Mouse (Mus musculus) cerebellum, adult 2 months (tissue): ENCODE data around the gene Colgalt2.

Experiments
- CTCF ChIP-seq: fragments of 200-500 bp; IDR thresholded peaks from 2 replicates; pipeline ENCODE4 v1.5.1; 2011; ENCODE audit warnings: low read depth, mild to moderate bottlenecking, control low read depth, low read length, moderate library complexity, borderline replicate concordance; ENCODE audit not compliant: insufficient read depth
- POLR2A ChIP-seq: fragments of 200-500 bp; IDR thresholded peaks from 2 replicates; pipeline ENCODE4 v1.6.1; 2011; ENCODE audit warnings: low read length, control low read depth, borderline replicate concordance; ENCODE audit not compliant: insufficient read depth

DNA sequence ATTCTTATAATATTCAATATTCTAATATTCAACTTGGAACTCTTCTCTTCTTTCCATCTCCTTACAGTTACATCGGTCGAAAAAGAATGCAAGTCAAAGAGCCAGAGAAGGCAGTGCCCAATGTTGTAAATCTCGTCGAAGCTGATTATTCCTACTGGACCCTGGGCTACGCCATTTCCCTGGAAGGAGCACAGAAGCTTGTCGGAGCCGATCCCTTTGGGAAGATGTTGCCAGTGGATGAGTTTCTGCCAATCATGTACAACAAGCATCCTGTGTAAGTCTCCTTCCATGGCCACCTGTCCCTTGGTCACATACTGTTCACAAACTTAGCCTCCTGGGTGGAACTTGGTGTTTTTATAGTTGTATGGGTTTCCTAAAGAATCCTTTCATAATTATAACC is 107.1 kb downstream of the Colgalt2 start:
- TF ChIP-seq CTCF (no peak), POLR2A (no peak)
